Mouse (Mus musculus) midbrain, postnatal 0 days (tissue): ENCODE measurements at regions not wholly inside any gene's neighbourhood (a gene's known extent, or its start where the extent isn't known, plus 50 kb on each side); places are given as distances from the start of the nearest gene placed in this dataset.

Experiments used
- ATAC-seq: fragments of 200-750 bp; cut with Nextera tagmentation; 2 replicates; pipeline ENCODE4 v1.8.0; 2017; ENCODE audit warnings: moderate number of reproducible peaks, mild to moderate bottlenecking, moderate TSS enrichment, moderate library complexity; ENCODE audit not compliant: low FRiP score
- DNase-seq: peaks from one replicate; pipeline ENCODE4 v3.0.0-alpha.2; 2015; ENCODE audit warnings: low spot score
- H3K27ac ChIP-seq: fragments of 300-500 bp; sonication (generic); 2 replicates; pipeline ENCODE4 v1.5.1; 2014; ENCODE audit warnings: low read depth, mild to moderate bottlenecking, low read length, mixed read lengths
- H3K27me3 ChIP-seq: fragments of 300-500 bp; sonication (generic); 2 replicates; pipeline ENCODE4 v1.6.1; 2014; ENCODE audit warnings: low read length, control low read depth, mixed read lengths; ENCODE audit not compliant: insufficient read depth
- H3K36me3 ChIP-seq: fragments of 300-500 bp; sonication (generic); 2 replicates; pipeline ENCODE4 v1.6.1; 2014; ENCODE audit warnings: low read length, control low read depth, mixed read lengths; ENCODE audit not compliant: insufficient read depth
- H3K4me1 ChIP-seq: fragments of 300-500 bp; sonication (generic); 2 replicates; pipeline ENCODE4 v1.6.1; 2014; ENCODE audit warnings: mild to moderate bottlenecking, control low read depth, antibody characterized with exemption, low read length, mixed read lengths; ENCODE audit not compliant: insufficient read depth
- H3K4me2 ChIP-seq: fragments of 300-500 bp; sonication (generic); 2 replicates; pipeline ENCODE4 v1.6.1; 2014; ENCODE audit warnings: low read depth, mild to moderate bottlenecking, low read length, mixed read lengths; ENCODE audit not compliant: poor library complexity, severe bottlenecking
- H3K4me3 ChIP-seq: fragments of 300-500 bp; sonication (generic); 2 replicates; pipeline ENCODE4 v1.5.1; 2014; ENCODE audit warnings: low read depth, mild to moderate bottlenecking, low read length, moderate library complexity
- H3K9ac ChIP-seq: fragments of 300-500 bp; sonication (generic); replicated peaks from 2 replicates; pipeline ENCODE4 v1.6.1; 2014; ENCODE audit warnings: mild to moderate bottlenecking, low read length, moderate library complexity, mixed read lengths; ENCODE audit not compliant: poor library complexity, severe bottlenecking
- H3K9me3 ChIP-seq: fragments of 300-500 bp; sonication (generic); 2 replicates; pipeline ENCODE4 v1.6.1; 2016; ENCODE audit warnings: low read length, control low read depth
- CTCF ChIP-seq: IDR thresholded peaks from 2 replicates; pipeline ENCODE4 v1.5.1; 2016; ENCODE audit warnings: antibody characterized with exemption, mild to moderate bottlenecking
- WGBS: fragments of 180-500 bp; shearing (Covaris S2); extraction: QIAGEN DNeasy Blood & Tissue Kit; methylation state at CpG from one replicate; pipeline ENCODE4 v1.1.7; 2014; 5-methylcytosine and 5-hydroxymethylcytosine counted together

GRCm38 (mm10) chr3:14381421-14381992 is 99.0 kb upstream of the Slc7a12 start:
- Histone ChIP-seq H3K4me1 (no peaks in the 10 kb centered on the region), H3K27ac (no peak overlapping the region), H3K4me3 (no peak overlapping the region), H3K36me3 (no peaks in the 10 kb centered on the region), H3K9me3 (no peaks in the 10 kb centered on the region), H3K9ac (no peak overlapping the region), H3K4me2 (peak overlapping the region; percentile 40), H3K27me3 (no peaks in the 10 kb centered on the region)
- ATAC-seq (peak; percentile 89), DNase-seq (peak; percentile 76)
- TF ChIP-seq CTCF: peak; percentile 86
- 12% methylated on average over 18 of the region's 18 CpGs for WGBS

- Histone ChIP-seq H3K9ac (no peak overlapping the region), H3K4me2 (no peak overlapping the region), H3K4me1 (no peaks in the 10 kb centered on the region), H3K4me3 (no peak overlapping the region), H3K27ac (no peak overlapping the region), H3K9me3 (no peaks in the 10 kb centered on the region), H3K27me3 (no peaks in the 10 kb centered on the region), H3K36me3 (no peaks in the 10 kb centered on the region)
- no peak for ATAC-seq
- WGBS: 86% methylated on average over 1 of the region's 1 CpGs
- TF ChIP-seq CTCF: no peak
- DNase-seq: no peak
Observed at GRCm38 (mm10) chr3:14390656-14391055, 89.8 kb upstream of the Slc7a12 start.

- H3K9me3 ChIP-seq: no peaks in the 10 kb centered on the region
- H3K9ac ChIP-seq: no peak overlapping the region
- H3K4me2 ChIP-seq: no peak overlapping the region
- no peak overlapping the region for H3K4me3 ChIP-seq
- H3K27ac ChIP-seq: no peak overlapping the region
- no peak for DNase-seq
- H3K27me3 ChIP-seq: no peaks in the 10 kb centered on the region
- TF ChIP-seq CTCF: no peak
- no peaks in the 10 kb centered on the region for H3K36me3 ChIP-seq
- 89% methylated on average over 3 of the region's 3 CpGs for WGBS
- no peak for ATAC-seq
- H3K4me1 ChIP-seq: no peaks in the 10 kb centered on the region
Observed at GRCm38 (mm10) chr3:14398676-14399075, 81.8 kb upstream of the Slc7a12 start.

GRCm38 (mm10) chr3:14408435-14409125 is 71.9 kb upstream of the Slc7a12 start:
- H3K4me2 ChIP-seq: no peak overlapping the region
- H3K9me3 ChIP-seq: no peaks in the 10 kb centered on the region
- no peaks in the 10 kb centered on the region for H3K27me3 ChIP-seq
- H3K27ac ChIP-seq: no peak overlapping the region
- ATAC-seq (no peak), DNase-seq (no peak)
- H3K4me1 ChIP-seq: no peaks in the 10 kb centered on the region
- TF ChIP-seq CTCF: no peak
- H3K36me3 ChIP-seq: no peaks in the 10 kb centered on the region
- no peak overlapping the region for H3K9ac ChIP-seq
- WGBS: 62% methylated on average over 1 of the region's 1 CpGs
- no peak overlapping the region for H3K4me3 ChIP-seq
